Mouse (Mus musculus): Measurements from ENCODE around the gene Rora.
A peak's percentile ranks its signal among the peaks of the same experiment; 100 is the strongest.

The Rora gene

GRCm38 (mm10) chr9:69146937-69147336 lies 493.4 kb downstream of the Rora start:
- peak; percentile 2 for DNase-seq (ENCODE audit: low read depth)

GRCm38 (mm10) chr9:69150224-69150623 lies 496.6 kb downstream of the Rora start:
- DNase-seq (ENCODE audit: low read depth): no peak

DNA sequence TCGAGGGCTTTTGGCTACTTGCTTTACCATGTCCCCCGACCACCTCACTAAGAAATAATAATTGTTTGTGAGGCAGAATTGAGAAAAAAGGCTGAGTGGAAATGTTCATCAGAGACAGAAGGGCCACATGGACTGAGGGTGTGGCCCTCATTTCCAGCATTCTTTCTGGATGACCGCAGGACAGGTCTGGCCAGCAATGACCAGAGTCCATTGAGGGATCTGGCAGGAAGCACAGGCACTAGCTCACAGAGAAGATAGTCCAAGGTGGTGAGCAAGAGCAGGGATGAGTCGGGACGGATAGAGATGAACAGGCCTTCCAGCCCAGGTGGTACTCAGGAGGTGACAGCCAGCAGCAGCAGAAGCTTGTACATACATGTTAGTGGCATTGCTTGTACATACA lies 501.1 kb downstream of the Rora start:
- no peak for DNase-seq (ENCODE audit: low read depth)

- no peak for DNase-seq (ENCODE audit: low read depth)
Observed at GRCm38 (mm10) chr9:69155836-69156595, 502.4 kb downstream of the Rora start.

GRCm38 (mm10) chr9:69160818-69161217 lies 507.2 kb downstream of the Rora start:
- no peak for DNase-seq (ENCODE audit: low read depth)

GRCm38 (mm10) chr9:69164653-69165052 lies 511.1 kb downstream of the Rora start:
- no peak for DNase-seq (ENCODE audit: low read depth)

- no peak for DNase-seq (ENCODE audit: low read depth)
Observed at GRCm38 (mm10) chr9:69165096-69165836, 511.7 kb downstream of the Rora start.

DNA sequence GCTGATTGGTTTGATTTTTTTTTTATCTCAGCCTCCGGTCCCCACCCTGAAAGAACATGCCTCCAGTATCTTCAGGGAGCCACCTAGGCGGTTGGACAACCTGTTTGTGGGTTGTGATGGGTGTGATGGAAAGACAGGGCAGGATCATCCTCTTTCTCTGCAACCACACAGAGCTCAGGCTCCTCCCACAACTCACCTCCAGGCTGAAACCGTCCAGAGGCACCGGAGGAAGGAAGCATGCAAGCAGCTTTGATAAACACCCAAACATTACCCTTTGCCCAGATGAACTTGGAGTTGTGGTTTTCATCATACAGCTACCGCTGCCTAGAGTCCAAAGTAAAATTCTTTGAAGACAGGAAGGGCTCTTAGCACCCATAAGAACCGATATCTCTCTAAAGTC lies 520.5 kb downstream of the Rora start:
- DNase-seq (ENCODE audit: low read depth): no peak

GRCm38 (mm10) chr9:69174527-69175116 lies 521.0 kb downstream of the Rora start:
- DNase-seq (ENCODE audit: low read depth): no peak

DNA sequence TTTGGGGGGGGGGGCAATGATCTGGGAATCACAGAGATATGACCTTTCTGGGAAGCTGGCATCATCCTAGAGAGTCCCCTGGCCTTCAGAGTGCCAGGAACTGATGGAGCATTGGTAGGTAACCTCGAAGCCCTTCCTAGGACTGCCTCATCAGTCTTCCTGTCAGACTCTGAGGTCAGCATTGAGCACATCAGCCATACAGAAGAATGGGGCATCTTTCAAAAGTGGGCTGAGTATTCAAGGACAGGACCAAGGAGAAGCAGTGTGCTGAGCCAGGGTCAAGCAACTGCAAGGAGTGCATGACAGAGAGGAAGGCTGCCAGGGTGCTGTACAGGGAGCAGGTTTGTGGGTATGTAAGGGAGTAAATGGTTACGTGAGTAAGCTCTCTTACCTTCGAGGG lies 523.4 kb downstream of the Rora start:
- no peak for DNase-seq (ENCODE audit: low read depth)

DNA sequence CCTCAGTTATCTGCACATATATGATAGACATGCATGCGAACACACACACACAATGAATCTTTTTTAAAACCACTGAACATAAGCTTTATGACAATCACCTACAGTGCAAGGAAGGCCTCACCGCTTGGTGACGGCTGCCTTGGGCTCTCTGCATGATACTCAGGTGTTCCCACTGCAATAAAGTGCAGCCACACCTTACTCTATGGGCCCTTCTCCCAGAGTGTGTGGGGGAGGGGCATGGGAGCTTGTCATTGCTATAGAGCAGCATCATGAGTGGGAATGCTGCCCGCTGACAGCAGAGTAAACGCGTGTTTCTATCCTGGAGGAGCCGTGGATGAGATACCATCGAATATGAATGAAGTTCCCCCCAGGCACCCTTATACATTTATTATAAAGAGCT lies 525.6 kb downstream of the Rora start:
- no peak for DNase-seq (ENCODE audit: low read depth)

GRCm38 (mm10) chr9:69180961-69181360 lies 527.4 kb downstream of the Rora start:
- DNase-seq (ENCODE audit: low read depth): no peak

DNA sequence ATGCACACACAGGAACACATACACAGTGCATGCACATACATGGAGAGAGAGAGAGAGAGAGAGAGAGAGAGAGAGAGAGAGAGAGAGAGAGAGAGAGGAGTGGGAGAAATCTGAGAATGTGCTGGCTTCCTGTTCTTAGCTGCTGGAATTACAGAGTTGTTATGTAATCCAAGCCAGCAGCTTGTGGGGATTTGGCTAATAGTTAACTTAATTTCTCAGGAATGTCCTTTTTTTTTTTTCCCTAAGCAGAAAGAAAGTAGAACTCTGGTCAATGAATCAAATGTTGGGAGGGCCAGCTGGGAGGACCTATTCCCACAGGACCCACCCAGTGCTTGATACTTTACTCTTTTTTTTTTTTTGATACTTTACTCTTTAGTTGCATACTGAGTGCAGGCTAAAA lies 527.8 kb downstream of the Rora start:
- no peak for DNase-seq (ENCODE audit: low read depth)

GRCm38 (mm10) chr9:69183888-69184287 lies 530.3 kb downstream of the Rora start:
- DNase-seq (ENCODE audit: low read depth): no peak

- no peak for DNase-seq (ENCODE audit: low read depth)
Observed at GRCm38 (mm10) chr9:69190726-69191125, 537.1 kb downstream of the Rora start.

GRCm38 (mm10) chr9:69192446-69192845 lies 538.9 kb downstream of the Rora start:
- no peak for DNase-seq (ENCODE audit: low read depth)

DNA sequence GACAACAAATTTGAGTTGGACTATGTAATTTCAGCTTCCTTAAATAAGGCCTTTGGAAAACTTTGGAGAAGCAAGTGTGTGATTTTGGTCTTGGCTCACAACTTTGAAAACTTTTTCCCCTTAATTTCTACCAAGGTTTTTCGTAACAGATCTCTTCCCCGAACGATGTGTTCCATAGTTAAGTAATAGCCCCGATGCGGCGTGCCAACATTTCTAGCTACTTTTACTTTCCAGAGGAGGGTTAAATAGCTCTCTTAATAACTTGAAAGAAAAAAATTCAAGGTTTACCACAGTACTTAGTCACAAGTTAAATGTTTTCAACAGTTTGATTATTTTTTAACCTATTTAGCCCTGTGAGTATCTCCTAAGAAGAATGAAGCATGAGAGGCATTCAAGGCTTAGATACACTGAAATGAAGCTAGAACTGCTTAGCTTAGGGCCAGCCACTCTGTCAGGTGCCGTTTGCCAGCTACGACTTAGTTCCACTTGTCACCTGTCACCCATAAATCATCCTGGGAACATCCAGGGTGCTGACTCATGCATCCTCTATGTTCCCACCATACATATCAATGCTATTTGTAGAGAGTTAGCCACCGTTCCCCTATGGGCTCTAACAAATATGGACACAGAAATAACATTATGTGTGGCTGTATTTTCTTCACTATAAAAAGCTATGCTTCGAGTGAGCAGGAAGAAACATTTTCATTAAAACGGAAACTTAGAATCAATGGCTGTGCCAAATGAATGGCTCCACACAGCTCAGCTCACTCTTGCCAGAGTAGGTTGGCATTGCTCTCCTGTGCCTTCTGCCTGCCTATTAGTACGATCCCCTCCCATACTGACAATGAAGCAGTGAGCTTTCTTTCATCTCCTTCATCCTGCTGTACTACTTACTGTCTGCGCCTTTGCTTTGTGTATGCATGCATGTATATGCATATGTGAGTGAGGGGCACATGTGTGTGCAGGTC lies 541.3 kb downstream of the Rora start:
- no peak for DNase-seq (ENCODE audit: low read depth)

- no peak for DNase-seq (ENCODE audit: low read depth)
Observed at GRCm38 (mm10) chr9:69213796-69214195, 560.2 kb downstream of the Rora start.

DNA sequence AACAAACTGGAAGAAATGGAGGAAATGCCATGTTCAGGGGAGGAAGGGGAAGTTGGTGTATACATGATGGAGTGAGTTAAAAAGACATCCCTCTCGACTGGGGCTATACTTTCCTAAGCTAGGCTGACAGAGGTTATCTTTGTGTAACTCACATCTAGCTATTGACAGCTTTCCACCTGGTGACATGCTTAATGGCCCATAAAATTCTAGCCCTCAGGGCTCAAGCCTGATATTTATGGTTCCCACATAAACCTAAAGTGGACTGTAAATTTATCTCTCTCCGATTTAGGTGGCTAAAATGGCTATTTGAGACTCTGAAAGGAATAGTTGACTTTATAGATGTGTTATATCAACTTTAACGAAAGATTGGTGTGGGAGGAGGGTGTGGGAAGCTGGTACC lies 571.3 kb downstream of the Rora start:
- no peak for DNase-seq (ENCODE audit: low read depth)

DNA sequence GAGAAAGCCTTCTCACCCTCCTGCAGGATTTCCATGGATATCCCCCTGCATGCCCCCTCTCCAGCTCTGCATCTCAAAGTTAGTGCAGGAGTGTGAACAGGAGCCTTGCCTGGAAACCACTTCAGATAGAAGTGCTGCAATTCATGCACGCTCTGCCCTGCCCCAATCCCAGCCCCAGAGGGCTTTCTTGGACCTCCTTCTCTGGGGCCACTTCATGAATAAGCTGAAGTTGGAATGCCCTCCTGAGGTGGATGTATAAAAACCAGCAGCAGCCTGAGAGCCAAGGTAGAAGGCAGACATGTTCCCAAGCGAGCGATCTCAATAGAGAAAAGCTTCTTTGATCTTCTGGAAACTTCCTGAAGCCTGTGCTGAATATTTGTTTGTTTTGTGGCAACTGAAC lies 572.8 kb downstream of the Rora start:
- DNase-seq (ENCODE audit: low read depth): no peak

- no peak for DNase-seq (ENCODE audit: low read depth)
Observed at GRCm38 (mm10) chr9:69227806-69228205, 574.2 kb downstream of the Rora start.

DNA sequence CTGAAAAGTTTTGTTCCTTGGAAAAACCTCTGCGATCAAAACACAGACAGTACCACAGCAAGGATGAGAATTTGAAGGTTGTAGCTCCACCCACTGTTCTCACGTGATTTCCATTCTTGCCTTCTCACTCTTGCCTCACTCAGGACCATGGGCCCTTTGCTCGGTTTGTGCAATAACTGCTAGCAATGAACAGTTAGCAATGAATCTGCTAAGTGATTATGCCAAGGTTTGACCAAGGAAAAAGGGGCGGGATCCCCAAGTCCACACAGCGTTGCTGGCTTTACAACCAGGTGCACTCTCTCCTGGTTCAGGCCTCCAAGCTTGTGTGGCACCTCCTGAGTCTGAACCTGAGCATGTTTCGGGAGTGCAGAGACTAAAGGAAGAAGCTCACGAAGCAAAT lies 576.3 kb downstream of the Rora start:
- no peak for DNase-seq (ENCODE audit: low read depth)
